Mouse (Mus musculus) myocyte (in vitro differentiated cells): ENCODE results near the gene Iltifb. TPM values are rescaled to one million over a fixed set of nuclear protein-coding genes. Genes with fewer than 3 reads are reported as not detected.
A peak's percentile ranks its signal among the peaks of the same experiment; 100 is the strongest.
"Not testable (repeated sequence)": the region's sequence is repeated elsewhere in the genome, so short reads cannot be mapped to it uniquely, and the experiment has no call there.

Source experiments
- H3K27me3 ChIP-seq: one replicate; pipeline ENCODE4 v1.6.1; 2011; ENCODE audit not compliant: control insufficient read depth, insufficient read depth, insufficient read length
- H3K36me3 ChIP-seq: one replicate; pipeline ENCODE4 v1.6.1; 2011; ENCODE audit not compliant: control insufficient read depth, insufficient read depth
- H3K4me2 ChIP-seq: one replicate; pipeline ENCODE4 v1.6.1; 2011; ENCODE audit warnings: low read depth, control low read depth
- H3K4me3 ChIP-seq: one replicate; pipeline ENCODE4 v1.5.1; 2011; ENCODE audit warnings: mild to moderate bottlenecking, control low read depth, moderate library complexity
- H3K79me2 ChIP-seq: one replicate; pipeline ENCODE4 v1.6.1; 2011; ENCODE audit not compliant: control insufficient read depth, insufficient read depth
- H3ac ChIP-seq: one replicate; pipeline ENCODE4 v1.6.1; 2011; ENCODE audit not compliant: control insufficient read depth, insufficient read length
- CEBPB ChIP-seq: IDR thresholded peaks from 2 replicates; pipeline ENCODE4 v1.6.1; 2011; ENCODE audit warnings: mild to moderate bottlenecking, moderate library complexity; ENCODE audit not compliant: poor library complexity, insufficient read depth, severe bottlenecking
- E2F4 ChIP-seq: IDR thresholded peaks from one replicate; pipeline ENCODE4 v1.6.1; 2011; ENCODE audit warnings: mild to moderate bottlenecking, control low read depth, moderate library complexity; ENCODE audit not compliant: insufficient read depth
- MAX ChIP-seq: IDR thresholded peaks from one replicate; pipeline ENCODE4 v1.6.1; 2011; ENCODE audit warnings: low read depth, mild to moderate bottlenecking, control low read depth
- MYOD1 ChIP-seq, 3 experiments: IDR thresholded peaks; one replicate each; pipeline ENCODE4 v1.6.1; 2011; ENCODE audit warnings: control low read depth in 2 of 3, low read depth in 2 of 3, mild to moderate bottlenecking in 2 of 3, moderate library complexity in 1 of 3; ENCODE audit not compliant: insufficient read length in 2 of 3, control insufficient read depth in 1 of 3
- MYOG ChIP-seq, 3 experiments: IDR thresholded peaks; one replicate each; pipeline ENCODE4 v1.6.1; 2011; ENCODE audit warnings: control low read depth in 2 of 3, low read depth in 2 of 3, mild to moderate bottlenecking in 2 of 3; ENCODE audit not compliant: insufficient read length in 2 of 3, control insufficient read depth in 1 of 3, insufficient read depth in 1 of 3
- POLR2A ChIP-seq: IDR thresholded peaks from one replicate; pipeline ENCODE4 v1.6.1; 2011; ENCODE audit warnings: low read depth, mild to moderate bottlenecking, control low read depth, moderate library complexity; ENCODE audit not compliant: insufficient read length
- POLR2AphosphoS2 ChIP-seq: IDR thresholded peaks from one replicate; pipeline ENCODE4 v1.6.1; 2011; ENCODE audit warnings: low read depth, control low read depth; ENCODE audit not compliant: insufficient read length
- REST ChIP-seq: IDR thresholded peaks from one replicate; pipeline ENCODE4 v1.6.1; 2011; ENCODE audit warnings: mild to moderate bottlenecking, control low read depth, moderate library complexity; ENCODE audit not compliant: insufficient read depth, insufficient read length
- SRF ChIP-seq: IDR thresholded peaks from one replicate; pipeline ENCODE4 v1.6.1; 2011; ENCODE audit warnings: low read depth; ENCODE audit not compliant: control insufficient read depth, insufficient read length
- TCF12 ChIP-seq: IDR thresholded peaks from one replicate; pipeline ENCODE4 v1.6.1; 2011; ENCODE audit warnings: mild to moderate bottlenecking, control low read depth; ENCODE audit not compliant: poor library complexity, insufficient read depth, severe bottlenecking
- TCF3 ChIP-seq: IDR thresholded peaks from one replicate; pipeline ENCODE4 v1.6.1; 2011; ENCODE audit warnings: low read depth, control low read depth; ENCODE audit not compliant: insufficient read length
- USF1 ChIP-seq: IDR thresholded peaks from one replicate; pipeline ENCODE4 v1.6.1; 2011; ENCODE audit warnings: low read depth, mild to moderate bottlenecking, control low read depth, moderate library complexity
- polyA plus RNA-seq: library from polyadenylated mRNA; unstranded; fragments of >200 nt; fragmentation: generic; extraction: Trizol; gene quantifications from one replicate; pipeline ENCODE4 v1.2.1, GENCODE M21; 2012; ENCODE audit warnings: missing spikeins

Gene Iltifb
- polyA plus RNA-seq, 1 experiment = not detected

- H3K27me3 ChIP-seq, H3K4me2 ChIP-seq, H3K36me3 ChIP-seq, H3ac ChIP-seq, H3K4me3 ChIP-seq, H3K79me2 ChIP-seq: not testable (repeated sequence)
Measured at GRCm38 (mm10) chr10:118271416-118271815, 23.4 kb downstream of the Iltifb start.

GRCm38 (mm10) chr10:118268812-118269211 lies 26.0 kb downstream of the Iltifb start:
- not testable (repeated sequence) for H3ac ChIP-seq, H3K36me3 ChIP-seq, H3K4me3 ChIP-seq, H3K27me3 ChIP-seq, H3K79me2 ChIP-seq, H3K4me2 ChIP-seq

GRCm38 (mm10) chr10:118258388-118258787 lies 36.5 kb downstream of the Iltifb start, which contains the start of gene Gm32802:
Gene Gm32802, plus strand, starts transcription at chr10:118258688.
- not testable (repeated sequence) for H3K27me3 ChIP-seq, H3K36me3 ChIP-seq, H3K4me2 ChIP-seq, H3K4me3 ChIP-seq, H3ac ChIP-seq, H3K79me2 ChIP-seq

- Histone ChIP-seq H3ac (no peak overlapping the region), H3K79me2 (no peaks in the 10 kb centered on the region), H3K4me3 (no peak overlapping the region), H3K4me2 (no peak overlapping the region), H3K36me3 (no peaks in the 10 kb centered on the region), H3K27me3 (no peaks in the 10 kb centered on the region)
- TF ChIP-seq E2F4 (no peak), MYOG (IDR thresholded peaks at IDR 0.05; ENCODE audit: control insufficient read depth in 1 of 3, insufficient read depth in 1 of 3, insufficient read length in 2 of 3, low read depth in 2 of 3) (no peak), MAX (no peak), POLR2A (no peak), POLR2AphosphoS2 (no peak), SRF (no peak), CEBPB (no peak), REST (no peak), USF1 (no peak), TCF3 (no peak), MYOD1 (IDR thresholded peaks at IDR 0.05; ENCODE audit: control insufficient read depth in 1 of 3, insufficient read length in 2 of 3, low read depth in 2 of 3) (no peak), TCF12 (no peak)
Measured at GRCm38 (mm10) chr10:118250852-118251295, 44.0 kb downstream of the Iltifb start.

- not testable (repeated sequence) for H3K79me2 ChIP-seq, H3K4me3 ChIP-seq, H3K27me3 ChIP-seq, H3ac ChIP-seq, H3K36me3 ChIP-seq
- peak overlapping the region; percentile 21 for H3K4me2 ChIP-seq
Measured at GRCm38 (mm10) chr10:118249006-118249595, 45.7 kb downstream of the Iltifb start.

GRCm38 (mm10) chr10:118240680-118241079 lies 54.2 kb downstream of the Iltifb start, which contains the start of gene Gm32717:
Gene Gm32717, minus strand, starts transcription at chr10:118240780.
- not testable (repeated sequence) for H3K4me3 ChIP-seq, H3K4me2 ChIP-seq, H3K36me3 ChIP-seq, H3K79me2 ChIP-seq, H3K27me3 ChIP-seq, H3ac ChIP-seq

Other genes starting within 250 kb of the Iltifb start
- gene Mdm1, start 153.2 kb downstream of the Iltifb start, polyA plus RNA-seq = 3.4 TPM
- not detected for gene Il22, start 90.1 kb downstream of the Iltifb start, polyA plus RNA-seq
- 0.02 TPM for gene Gm32717, start 54.3 kb downstream of the Iltifb start, polyA plus RNA-seq
- 0.02 TPM for gene Gm32802, start 36.4 kb downstream of the Iltifb start, polyA plus RNA-seq
- gene Gm9040, start 31.9 kb upstream of the Iltifb start, polyA plus RNA-seq = not detected
- gene Gm9044, start 37.4 kb upstream of the Iltifb start, polyA plus RNA-seq = not detected
- gene Gm9045, start 42.8 kb upstream of the Iltifb start, polyA plus RNA-seq = 0.06 TPM
- not detected for gene Gm9046, start 48.2 kb upstream of the Iltifb start, polyA plus RNA-seq
- not detected for gene Gm9048, start 53.6 kb upstream of the Iltifb start, polyA plus RNA-seq
- 0.06 TPM for gene Gm9049, start 59.1 kb upstream of the Iltifb start, polyA plus RNA-seq
- gene Ifng, start 146.0 kb upstream of the Iltifb start, polyA plus RNA-seq = not detected